Mouse (Mus musculus) liver, embryonic 14.5 days (tissue): ENCODE measurements around the gene Macrod1. TPM values are rescaled to one million over a fixed set of nuclear protein-coding genes. Genes with fewer than 3 reads are reported as not detected.
A peak's percentile ranks its signal among the peaks of the same experiment; 100 is the strongest.

ENCODE experiments used
- ATAC-seq: fragments of 200-750 bp; cut with Nextera tagmentation; 2 replicates; pipeline ENCODE4 v1.8.0; 2017; ENCODE audit warnings: moderate number of reproducible peaks, mild to moderate bottlenecking, moderate library complexity; ENCODE audit not compliant: insufficient read depth
- DNase-seq, 3 experiments: peaks; one replicate each; pipeline ENCODE4 v3.0.0-alpha.2; 2012 to 2013; ENCODE audit warnings: low read depth in 3 of 3, low spot score in 3 of 3
- H3K27ac ChIP-seq: fragments of 300-500 bp; sonication (generic); 2 replicates; pipeline ENCODE4 v1.5.1; 2014; ENCODE audit warnings: moderate library complexity, mild to moderate bottlenecking, control low read depth, inconsistent platforms
- H3K27me3 ChIP-seq: fragments of 300-500 bp; sonication (generic); 2 replicates; pipeline ENCODE4 v1.6.1; 2014; ENCODE audit warnings: mild to moderate bottlenecking, low read length, moderate library complexity; ENCODE audit not compliant: control insufficient read depth, insufficient read depth
- H3K36me3 ChIP-seq: fragments of 300-500 bp; sonication (generic); replicated peaks from 2 replicates; pipeline ENCODE4 v1.6.1; 2014; ENCODE audit warnings: low read depth; ENCODE audit not compliant: control insufficient read depth, insufficient read depth
- H3K4me1 ChIP-seq, 2 experiments: fragments of 200-500 bp in 1 of 2; fragments of 300-500 bp in 1 of 2; sonication (generic) in 1 of 2; replicated peaks; 2 replicates each; pipeline ENCODE4 v1.6.1; 2012 to 2014; ENCODE audit warnings: antibody characterized with exemption in 1 of 2, inconsistent platforms in 1 of 2, low read length in 1 of 2; ENCODE audit not compliant: control insufficient read depth in 2 of 2, insufficient read depth in 2 of 2
- H3K4me2 ChIP-seq: fragments of 300-500 bp; sonication (generic); 2 replicates; pipeline ENCODE4 v1.6.1; 2014; ENCODE audit warnings: low read depth, mild to moderate bottlenecking, control low read depth, moderate library complexity
- H3K4me3 ChIP-seq, 2 experiments: fragments of 200-500 bp in 1 of 2; fragments of 300-500 bp in 1 of 2; sonication (generic) in 1 of 2; 2 replicates each; pipeline ENCODE4 v1.5.1; 2012 to 2014; ENCODE audit warnings: low read depth in 2 of 2, low read length in 2 of 2, mild to moderate bottlenecking in 2 of 2, control low read depth in 1 of 2, inconsistent platforms in 1 of 2, moderate library complexity in 1 of 2; ENCODE audit not compliant: insufficient read depth in 1 of 2
- H3K9ac ChIP-seq: fragments of 300-500 bp; sonication (generic); replicated peaks from 2 replicates; pipeline ENCODE4 v1.6.1; 2014; ENCODE audit warnings: mild to moderate bottlenecking, control low read depth, moderate library complexity
- H3K9me3 ChIP-seq: fragments of 300-500 bp; sonication (generic); 2 replicates; pipeline ENCODE4 v1.6.1; 2016; ENCODE audit warnings: low read length, mixed read lengths; ENCODE audit not compliant: control insufficient read depth
- CTCF ChIP-seq: IDR thresholded peaks from 2 replicates; pipeline ENCODE4 v1.5.1; 2016; ENCODE audit warnings: antibody characterized with exemption, low read depth, control low read depth
- EP300 ChIP-seq: IDR thresholded peaks from 2 replicates; pipeline ENCODE4 v1.6.1; 2016; ENCODE audit warnings: antibody characterized with exemption, low read depth
- WGBS: fragments of 180-500 bp; shearing (Covaris S2); extraction: QIAGEN DNeasy Blood & Tissue Kit; methylation state at CpG from one replicate; pipeline ENCODE4 v1.1.7; 2014; ENCODE audit not compliant: insufficient replicate concordance; 5-methylcytosine and 5-hydroxymethylcytosine counted together
- polyA plus RNA-seq, 2 experiments: library from polyadenylated mRNA; depleted of rRNA in 1 of 2; stranded (reverse) in 1 of 2; unstranded in 1 of 2; fragments of >200 nt; fragmentation: Nextera tagmentation in 1 of 2; extraction: Ambion mirVana in 1 of 2; gene quantifications; 2 replicates each; pipeline versions ENCODE4 v1.2.1 to v1.2.3; 2012 to 2014

Macrod1 gene
- polyA plus RNA-seq, 2 experiments = 3.7 to 4.5 TPM

- H3K4me1 ChIP-seq = peaks cover 2% of the 10 kb centered on the region in 2 experiments
- H3K9me3 ChIP-seq = no peaks in the 10 kb centered on the region
- no peak for TF ChIP-seq EP300
- TF ChIP-seq CTCF = peak; percentile 87
- no peaks in the 10 kb centered on the region for H3K27me3 ChIP-seq
- no peak overlapping the region for H3K4me2 ChIP-seq
- H3K36me3 ChIP-seq = peaks cover 33% of the 10 kb centered on the region
- no peak overlapping the region for H3K9ac ChIP-seq
- H3K27ac ChIP-seq = no peak overlapping the region
- ATAC-seq (peak; percentile 50; the same call in 1 of the 2 replicates), DNase-seq (peak in 1 of 3 experiments; percentile 45)
- no peak overlapping the region for H3K4me3 ChIP-seq
- WGBS = 54% methylated on average over 8 of the region's 8 CpGs
Observed at GRCm38 (mm10) chr19:7234537-7235221, 178.1 kb downstream of the Macrod1 start.

GRCm38 (mm10) chr19:7235461-7235860 lies 178.9 kb downstream of the Macrod1 start:
- Histone ChIP-seq H3K9me3 (no peaks in the 10 kb centered on the region), H3K9ac (no peak overlapping the region), H3K4me3 (no peak overlapping the region), H3K27me3 (no peaks in the 10 kb centered on the region), H3K27ac (no peak overlapping the region), H3K4me2 (no peak overlapping the region), H3K4me1 (peaks cover 6 to 7% of the 10 kb centered on the region in 2 experiments), H3K36me3 (peaks cover 26% of the 10 kb centered on the region)
- TF ChIP-seq EP300 (no peak), CTCF (no peak)
- ATAC-seq (no peak), DNase-seq (no peak)
- WGBS = 78% methylated on average over 9 of the region's 9 CpGs

- no peak for ATAC-seq
- H3K4me2 ChIP-seq = no peak overlapping the region
- no peak overlapping the region for H3K4me3 ChIP-seq
- 88% methylated on average over 2 of the region's 2 CpGs for WGBS
- DNase-seq = no peak
- no peaks in the 10 kb centered on the region for H3K27me3 ChIP-seq
- H3K36me3 ChIP-seq = peaks cover 24% of the 10 kb centered on the region
- H3K27ac ChIP-seq = no peak overlapping the region
- no peaks in the 10 kb centered on the region for H3K9me3 ChIP-seq
- H3K9ac ChIP-seq = no peak overlapping the region
- TF ChIP-seq CTCF (no peak), EP300 (no peak)
- peaks cover 6 to 7% of the 10 kb centered on the region in 2 experiments for H3K4me1 ChIP-seq
Observed at GRCm38 (mm10) chr19:7236011-7236410, 179.4 kb downstream of the Macrod1 start.

GRCm38 (mm10) chr19:7236742-7237141 lies 180.1 kb downstream of the Macrod1 start:
- Histone ChIP-seq H3K4me3 (no peak overlapping the region), H3K27me3 (no peaks in the 10 kb centered on the region), H3K27ac (no peak overlapping the region), H3K36me3 (peaks cover 19% of the 10 kb centered on the region), H3K9ac (no peak overlapping the region), H3K4me1 (peaks cover 8 to 10% of the 10 kb centered on the region in 2 experiments), H3K4me2 (no peak overlapping the region), H3K9me3 (no peaks in the 10 kb centered on the region)
- WGBS = 73% methylated on average over 4 of the region's 4 CpGs
- DNase-seq (no peak), ATAC-seq (no peak)
- TF ChIP-seq EP300 (no peak), CTCF (no peak)

- Histone ChIP-seq H3K9ac (peak overlapping the region; percentile 84), H3K4me3 (peak overlapping the region; percentile 73 to 90), H3K4me1 (peaks cover 8 to 10% of the 10 kb centered on the region in 2 experiments), H3K36me3 (peaks cover 4% of the 10 kb centered on the region), H3K27me3 (no peaks in the 10 kb centered on the region), H3K4me2 (peak overlapping the region; percentile 72), H3K9me3 (no peaks in the 10 kb centered on the region), H3K27ac (no peak overlapping the region; the same call in 1 of the 2 replicates)
- WGBS = 86% methylated on average over 3 of the region's 3 CpGs
- TF ChIP-seq CTCF = no peak
- TF ChIP-seq EP300 = no peak
- DNase-seq = no peak
- no peak for ATAC-seq
Observed at GRCm38 (mm10) chr19:7239574-7239973, 183.0 kb downstream of the Macrod1 start.
